13 mouse cellular contexts compared by ENCODE assay signal in genomic region chr6:20604170-20604569, GRCm38 (mm10).
DNase-seq lines count a peak whose midpoint lies in the region; ATAC-seq and TF ChIP-seq lines count a peak whose summit lies in the region.
"Had no signal": no experiment of that assay in that cellular context is flagged by ENCODE, and none has a peak within 500 bp of the region (broad histone marks: within the 10 kb centered on the region; RNA-seq: fewer than 3 reads in every experiment).

No protein-coding gene starts in this region.

- H3K4me2 ChIP-seq in stomach, postnatal 0 days (replicated peaks; ENCODE audit: low read depth), result no peak overlapping the region
- H3K4me2 ChIP-seq: embryonic facial prominence, embryonic 15.5 days; limb, embryonic 13.5 days; stomach, embryonic 15.5 days had no signal

- H3K4me3 ChIP-seq in stomach, postnatal 0 days (ENCODE audit: low read depth, low read length), result no peak overlapping the region
- H3K4me3 ChIP-seq: embryonic facial prominence, embryonic 15.5 days; limb, embryonic 13.5 days; stomach, embryonic 15.5 days had no signal

- 63% methylated on average over 2 of the region's 2 CpGs for WGBS in stomach, postnatal 0 days

- H3K27ac ChIP-seq in stomach, postnatal 0 days (replicated peaks), result no peak overlapping the region
- H3K27ac ChIP-seq: embryonic facial prominence, embryonic 15.5 days; limb, embryonic 13.5 days; stomach, embryonic 15.5 days had no signal

- TF ChIP-seq CTCF in stomach, postnatal 0 days (IDR thresholded peaks at IDR 0.05; ENCODE audit: low read depth), result no peak

- no peaks in the 10 kb centered on the region for H3K4me1 ChIP-seq in stomach, postnatal 0 days (replicated peaks; ENCODE audit: control insufficient read depth, insufficient read depth)
- H3K4me1 ChIP-seq: embryonic facial prominence, embryonic 15.5 days; limb, embryonic 13.5 days; stomach, embryonic 15.5 days had no signal

- no peaks in the 10 kb centered on the region for H3K27me3 ChIP-seq in stomach, postnatal 0 days (ENCODE audit: control insufficient read depth, insufficient read depth, low read length)
- H3K27me3 ChIP-seq: embryonic facial prominence, embryonic 15.5 days; limb, embryonic 13.5 days; stomach, embryonic 15.5 days had no signal

- H3K36me3 ChIP-seq in stomach, postnatal 0 days (ENCODE audit: control insufficient read depth, insufficient read depth, low read length), result no peaks in the 10 kb centered on the region
- H3K36me3 ChIP-seq: embryonic facial prominence, embryonic 15.5 days; limb, embryonic 13.5 days; stomach, embryonic 15.5 days had no signal

- ATAC-seq in frontal cortex, adult (ENCODE audit: low TSS enrichment), result peak; percentile 90
- ATAC-seq in stomach, postnatal 0 days (ENCODE audit: low FRiP score, low TSS enrichment), result no peak

- no peaks in the 10 kb centered on the region for H3K9me3 ChIP-seq in stomach, postnatal 0 days (ENCODE audit: control insufficient read depth, low read length)
- H3K9me3 ChIP-seq: embryonic facial prominence, embryonic 15.5 days; limb, embryonic 13.5 days; stomach, embryonic 15.5 days had no signal

- TF ChIP-seq EP300 in stomach, postnatal 0 days (optimal IDR thresholded peaks at IDR 0.05), result no peak

- H3K9ac ChIP-seq in stomach, postnatal 0 days (ENCODE audit: low read length), result no peak overlapping the region
- H3K9ac ChIP-seq: embryonic facial prominence, embryonic 15.5 days; limb, embryonic 13.5 days; stomach, embryonic 15.5 days had no signal

- DNase-seq in frontal cortex, postnatal 14 days (ENCODE audit: low spot score in 2 of 2), result no peak
- peak; percentile 76 for DNase-seq in Muller cell, postnatal 12 days (ENCODE audit: inconsistent ontology term)
- DNase-seq in cerebellum, adult 11-12 months, result peak; percentile 92
- peak; percentile 54 to 74 for DNase-seq in layer of hippocampus, adult 18-20 months (ENCODE audit: low spot score in 2 of 2)
- no peak for DNase-seq in MN1 (ENCODE audit: low spot score)
- no peak for DNase-seq in stomach, postnatal 0 days (ENCODE audit: low spot score)
- DNase-seq in B cell, adult 2 months, result no peak
- DNase-seq: gastrocnemius, postnatal 10 days; kidney, adult 9 months had no signal

Comparison
In these comparisons a context has a peak if more than half of its experiments do, and no peak if none do; other contexts are left out.
1. DNase-seq: peak in Muller cell, postnatal 12 days (single experiment), cerebellum, adult 11-12 months (single experiment) and layer of hippocampus, adult 18-20 months (2 of 2); none in frontal cortex, postnatal 14 days (0 of 2), MN1 (single experiment), stomach, postnatal 0 days (single experiment) and B cell, adult 2 months (0 of 2).